Mouse (Mus musculus) bone marrow macrophage, adult 2 months (primary cell): ENCODE data around the gene Aaed1. TPM values are rescaled to one million over a fixed set of nuclear protein-coding genes. Genes with fewer than 3 reads are reported as not detected.
A peak's percentile ranks its signal among the peaks of the same experiment; 100 is the strongest.

Source experiments
- H3K27ac ChIP-seq: 2 replicates; pipeline ENCODE4 v1.5.1; 2012; ENCODE audit warnings: low read depth, low read length; ENCODE audit not compliant: insufficient read depth
- H3K4me1 ChIP-seq: 2 replicates; pipeline ENCODE4 v1.6.1; 2012; ENCODE audit warnings: low read length; ENCODE audit not compliant: control insufficient read depth, insufficient read depth
- H3K4me3 ChIP-seq: 2 replicates; pipeline ENCODE4 v1.5.1; 2012; ENCODE audit warnings: mild to moderate bottlenecking, low read length, moderate library complexity; ENCODE audit not compliant: insufficient read depth
- CTCF ChIP-seq: IDR thresholded peaks from 2 replicates; pipeline ENCODE4 v1.5.1; 2012; ENCODE audit warnings: low read depth, mild to moderate bottlenecking, low read length, moderate library complexity
- POLR2A ChIP-seq: IDR thresholded peaks from 2 replicates; pipeline ENCODE4 v1.6.1; 2012; ENCODE audit warnings: mild to moderate bottlenecking, low read depth, low read length, borderline replicate concordance
- polyA plus RNA-seq: library from polyadenylated mRNA; stranded (reverse); fragments of >200 nt; gene quantifications from 2 replicates; pipeline ENCODE4 v1.2.4, GENCODE M21; 2012; ENCODE audit not compliant: missing spikeins, insufficient read depth, insufficient read length

Gene Aaed1
- polyA plus RNA-seq = 56.9 and 58.1 TPM in 2 replicates

- TF ChIP-seq CTCF (no peak), POLR2A (peak; percentile 28; the same call in 1 of the 2 replicates)
- peaks cover 32% of the 10 kb centered on the region for H3K4me1 ChIP-seq
- H3K27ac ChIP-seq = peak within 1 kb of the TSS; percentile 86
- H3K4me3 ChIP-seq = peak within 1 kb of the TSS; percentile 91
Observed at GRCm38 (mm10) chr13:64312024-64312915, at the start of gene Aaed1. Gene Aaed1, minus strand, starts transcription at chr13:64312710.

- TF ChIP-seq CTCF (no peak), POLR2A (no peak)
Observed at GRCm38 (mm10) chr13:64362139-64362538, 49.6 kb upstream of the Aaed1 start.

GRCm38 (mm10) chr13:64361020-64361419 is 48.5 kb upstream of the Aaed1 start:
- Histone ChIP-seq H3K4me1 (peaks cover 3% of the 10 kb centered on the region), H3K4me3 (no peak overlapping the region), H3K27ac (no peak overlapping the region)
- TF ChIP-seq POLR2A = no peak
- no peak for TF ChIP-seq CTCF

More at GRCm38 (mm10) chr13:64362139-64362538, 49.6 kb upstream of the Aaed1 start:
- Histone ChIP-seq H3K27ac (no peak overlapping the region), H3K4me1 (peaks cover 11% of the 10 kb centered on the region), H3K4me3 (no peak overlapping the region)

GRCm38 (mm10) chr13:64359702-64360101 is 47.2 kb upstream of the Aaed1 start:
- H3K4me3 ChIP-seq = no peak overlapping the region
- H3K4me1 ChIP-seq = peaks cover 2% of the 10 kb centered on the region; the same call in 1 of the 2 replicates
- TF ChIP-seq POLR2A (no peak), CTCF (no peak)
- no peak overlapping the region for H3K27ac ChIP-seq

GRCm38 (mm10) chr13:64358476-64358875 is 46.0 kb upstream of the Aaed1 start:
- H3K4me3 ChIP-seq = no peak overlapping the region
- peaks cover 2% of the 10 kb centered on the region; the same call in 1 of the 2 replicates for H3K4me1 ChIP-seq
- no peak for TF ChIP-seq POLR2A
- no peak for TF ChIP-seq CTCF
- no peak overlapping the region for H3K27ac ChIP-seq

GRCm38 (mm10) chr13:64357389-64357788 is 44.9 kb upstream of the Aaed1 start:
- H3K4me1 ChIP-seq = peaks cover 2% of the 10 kb centered on the region; the same call in 1 of the 2 replicates
- H3K4me3 ChIP-seq = no peak overlapping the region
- TF ChIP-seq POLR2A (no peak), CTCF (no peak)
- no peak overlapping the region for H3K27ac ChIP-seq

- Histone ChIP-seq H3K4me3 (no peak overlapping the region), H3K4me1 (no peaks in the 10 kb centered on the region), H3K27ac (no peak overlapping the region)
- TF ChIP-seq POLR2A (no peak), CTCF (no peak)
Observed at GRCm38 (mm10) chr13:64349474-64349873, 37.0 kb upstream of the Aaed1 start.

GRCm38 (mm10) chr13:64344082-64344501 is 31.6 kb upstream of the Aaed1 start:
- no peaks in the 10 kb centered on the region for H3K4me1 ChIP-seq
- TF ChIP-seq POLR2A (no peak), CTCF (no peak)
- peak overlapping the region; percentile 60 for H3K4me3 ChIP-seq
- no peak overlapping the region for H3K27ac ChIP-seq

- H3K27ac ChIP-seq = no peak overlapping the region
- no peaks in the 10 kb centered on the region for H3K4me1 ChIP-seq
- TF ChIP-seq CTCF = no peak
- TF ChIP-seq POLR2A = no peak
- peak overlapping the region; percentile 60 for H3K4me3 ChIP-seq
Observed at GRCm38 (mm10) chr13:64343598-64343997, 31.1 kb upstream of the Aaed1 start.

- TF ChIP-seq CTCF = no peak
- no peak for TF ChIP-seq POLR2A
- H3K4me3 ChIP-seq = no peak overlapping the region
- H3K4me1 ChIP-seq = no peaks in the 10 kb centered on the region
- H3K27ac ChIP-seq = no peak overlapping the region
Observed at GRCm38 (mm10) chr13:64335546-64336132, 23.1 kb upstream of the Aaed1 start.
